Mouse (Mus musculus): ENCODE measurements at regions not wholly inside any gene's neighbourhood (a gene's known extent, or its start where the extent isn't known, plus 50 kb on each side); places are given as distances from the start of the nearest gene placed in this dataset.

- in situ Hi-C loops (cut with MboI, MseI): loop anchor here in 1 of 2 experiments (10.0 kb wide), 1 partner anchor 968 kb away; no protein-coding TSS in a partner anchor
These were observed 65.3 kb upstream of the Gm11238 start for GRCm38 (mm10) chr4:73542331-73542730.

DNA sequence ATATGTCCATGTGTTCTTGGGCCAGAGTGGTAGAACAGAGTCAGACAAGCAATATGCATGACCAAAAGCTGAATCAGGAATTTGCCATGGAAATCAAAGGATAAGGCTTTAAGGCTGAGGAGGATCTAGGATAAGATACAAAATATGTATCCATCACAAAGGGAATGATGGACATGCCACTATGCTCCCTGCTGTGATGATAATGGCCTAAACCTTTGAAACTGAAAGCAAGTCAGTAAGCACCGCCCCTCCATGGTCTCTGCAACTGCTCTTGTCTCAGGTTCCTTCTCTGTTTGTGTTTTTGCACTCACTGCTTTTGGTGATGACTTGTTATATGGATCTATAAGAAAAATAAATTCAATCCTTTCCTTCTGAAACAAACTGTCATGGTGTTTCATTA is 76.1 kb upstream of the Gm11238 start:
- in situ Hi-C loops (cut with MboI, MseI): no loop called here

- in situ Hi-C loops (cut with MboI, MseI): no loop called here
These were observed 83.0 kb upstream of the Gm11238 start for GRCm38 (mm10) chr4:73524579-73525208.

- in situ Hi-C loops (cut with MboI, MseI): no loop called here
These were observed 88.8 kb upstream of the Gm11238 start for GRCm38 (mm10) chr4:73518742-73519384.

DNA sequence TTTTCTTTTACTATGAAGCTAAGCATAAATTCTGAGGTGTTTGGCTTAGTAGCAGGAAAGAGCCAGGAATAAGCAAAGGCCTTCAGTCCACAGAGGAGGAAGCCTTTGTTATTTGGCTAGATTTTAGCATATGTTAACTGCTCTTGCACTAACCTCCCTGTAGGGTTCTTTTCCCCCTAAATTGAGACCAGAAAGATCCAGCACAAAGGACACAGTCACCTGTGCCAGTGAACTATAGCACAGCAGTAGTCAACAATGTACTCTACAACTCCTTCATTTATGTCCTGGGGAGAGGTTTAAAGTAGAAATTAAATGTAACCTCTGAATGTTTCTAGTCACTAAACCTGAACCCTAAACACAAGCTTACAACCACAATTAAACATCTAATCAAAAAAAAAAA is 90.1 kb upstream of the Gm11238 start:
- in situ Hi-C loops (cut with MboI, MseI): no loop called here

- in situ Hi-C loops (cut with MboI, MseI): no loop called here
These were observed 91.0 kb upstream of the Gm11238 start for GRCm38 (mm10) chr4:73516717-73517116.

DNA sequence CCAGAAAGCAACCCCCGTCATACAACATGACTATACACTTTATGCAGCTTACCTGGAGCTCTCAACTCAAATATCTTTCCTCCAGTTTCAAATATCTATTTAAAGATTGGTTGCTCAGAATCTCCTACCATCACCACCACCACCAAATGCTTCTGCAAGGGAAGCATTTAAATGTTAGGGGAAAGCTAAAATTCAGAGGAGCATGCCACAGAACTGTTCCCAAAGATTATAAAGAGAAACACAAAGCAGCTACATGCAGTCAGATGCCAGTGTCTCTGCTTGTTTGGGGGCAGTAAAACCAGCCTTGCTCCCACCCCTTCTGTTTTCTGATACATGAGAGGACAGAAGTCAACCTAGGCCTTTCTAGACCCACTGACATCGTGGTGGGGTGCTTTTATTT is 100.8 kb upstream of the Gm11238 start:
- in situ Hi-C loops (cut with MboI, MseI): no loop called here

DNA sequence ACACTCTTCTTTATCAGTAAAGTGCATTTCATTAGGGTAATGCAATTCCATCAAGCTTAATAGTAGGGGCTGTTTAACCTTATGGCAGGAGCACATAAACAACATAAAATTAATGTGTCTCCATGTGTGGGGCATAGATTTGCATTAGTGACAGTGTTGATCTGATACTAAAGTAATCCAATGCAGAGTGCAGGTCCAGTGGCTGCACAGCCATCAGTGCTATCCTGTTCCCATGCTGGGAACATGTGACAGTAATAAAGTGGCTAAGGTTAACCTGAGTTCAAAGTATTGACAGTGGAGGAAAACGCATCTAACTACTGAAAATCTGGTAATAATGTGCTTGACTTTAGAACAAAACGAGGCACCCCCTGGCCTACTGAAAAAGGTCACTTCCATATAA is 84.3 kb upstream of the Gm11487 start:
- in situ Hi-C loops (cut with MboI, MseI): no loop called here

- in situ Hi-C loops (cut with MboI, MseI): no loop called here
These were observed 83.6 kb upstream of the Gm11487 start for GRCm38 (mm10) chr4:73488297-73489049.

- in situ Hi-C loops (cut with MboI, MseI): no loop called here
These were observed 63.2 kb upstream of the Gm11487 start for GRCm38 (mm10) chr4:73467982-73468565.
